Mouse (Mus musculus): ENCODE measurements at regions not wholly inside any gene's neighbourhood (a gene's known extent, or its start where the extent isn't known, plus 50 kb on each side); places are given as distances from the start of the nearest gene placed in this dataset.

DNA sequence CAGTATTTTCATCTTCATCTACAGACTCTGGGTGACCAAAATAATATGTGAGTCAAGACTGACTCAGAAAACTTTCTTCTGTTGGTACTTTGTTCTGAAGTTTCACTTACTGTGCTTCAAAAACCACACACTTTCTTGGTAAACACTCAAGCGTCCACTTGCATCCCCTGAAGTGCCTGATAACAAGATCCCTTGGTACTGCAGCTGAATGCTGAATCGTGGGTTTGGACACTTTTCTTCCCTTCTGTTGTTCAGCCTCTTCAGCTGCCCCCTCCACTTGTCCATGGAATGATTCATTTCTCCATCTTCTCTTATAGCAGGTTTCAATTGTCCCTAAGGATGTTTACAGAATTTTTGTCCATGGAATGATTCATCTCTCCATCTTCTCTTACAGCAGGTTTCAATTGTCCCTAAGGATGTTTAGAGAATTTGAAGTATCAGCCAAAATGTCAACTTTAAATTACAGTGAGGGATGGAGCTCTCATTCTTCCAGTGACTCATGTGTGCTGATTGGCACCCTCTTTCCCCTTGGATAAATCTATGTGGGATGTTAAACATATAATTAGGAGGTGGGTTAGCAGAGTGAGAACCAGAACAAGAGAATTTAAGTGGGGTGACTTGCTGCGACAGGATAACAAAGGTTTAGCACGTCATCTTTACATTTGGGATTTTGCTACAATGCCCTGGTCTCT, 57.7 kb upstream of the Pdk4 start:
- TF ChIP-seq CTCF (IDR thresholded peaks at IDR 0.05; ENCODE audit: extremely low read depth, insufficient read length, insufficient replicate concordance, low read depth, low read length) (no peak), POLR2A (IDR thresholded peaks at IDR 0.05; ENCODE audit: low read depth, low read length) (no peak)

Data from small intestine, adult 2 months (tissue).